Mouse (Mus musculus) layer of hippocampus, postnatal 10 days (tissue): Measurements from ENCODE around the gene Gjc2. TPM values are rescaled to one million over a fixed set of nuclear protein-coding genes. Genes with fewer than 3 reads are reported as not detected.

Experiments used
- DNase-seq, 2 experiments: peaks; one replicate each; pipeline ENCODE4 v3.0.0; 2021; ENCODE audit warnings: low spot score in 2 of 2
- total RNA-seq, 2 experiments: library from RNA; stranded (reverse); gene quantifications; 2 replicates each; pipeline ENCODE4 v1.2.3; 2021

The Gjc2 gene
- total RNA-seq, 2 experiments from 2014 or later, result 1.8 to 2.8 TPM

DNA sequence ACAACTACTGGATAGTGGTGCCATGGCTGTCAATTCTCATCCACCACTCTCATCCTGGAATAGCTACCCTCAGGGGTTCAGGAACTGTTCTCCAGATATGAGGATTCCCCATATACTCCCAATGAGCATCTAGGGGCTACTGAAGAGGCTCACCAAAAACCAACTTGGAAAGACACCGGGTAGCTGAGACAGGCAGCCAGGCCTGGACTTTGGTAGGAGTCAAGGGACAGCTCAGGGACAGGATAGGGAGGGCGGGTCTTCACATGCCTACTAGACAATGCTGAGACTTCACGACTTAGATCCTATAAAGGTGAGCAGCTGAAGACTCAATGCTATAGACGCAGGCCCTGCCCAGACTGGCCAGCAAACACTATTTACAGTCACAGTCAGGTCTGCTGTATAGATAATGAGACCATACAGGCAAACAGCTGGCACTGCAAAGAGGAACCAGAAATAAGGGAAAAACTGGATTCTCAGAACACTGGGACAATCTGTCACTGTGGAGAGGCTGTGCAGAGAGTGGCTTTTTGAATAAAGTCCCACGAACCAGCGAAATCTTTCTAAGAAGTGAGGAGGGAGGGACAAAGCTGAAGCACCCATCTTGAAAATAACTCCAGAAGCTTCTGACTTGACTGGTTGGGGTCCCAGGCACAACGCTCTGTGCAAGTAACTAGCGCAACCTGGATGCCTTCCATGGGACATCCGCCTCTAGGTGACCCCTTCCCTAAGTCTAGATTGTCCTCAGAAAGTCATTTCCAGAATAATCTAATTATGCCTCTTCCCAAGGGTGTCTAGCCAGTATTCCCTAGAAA, 20.4 kb downstream of the Gjc2 start:
- no peak for DNase-seq

DNA sequence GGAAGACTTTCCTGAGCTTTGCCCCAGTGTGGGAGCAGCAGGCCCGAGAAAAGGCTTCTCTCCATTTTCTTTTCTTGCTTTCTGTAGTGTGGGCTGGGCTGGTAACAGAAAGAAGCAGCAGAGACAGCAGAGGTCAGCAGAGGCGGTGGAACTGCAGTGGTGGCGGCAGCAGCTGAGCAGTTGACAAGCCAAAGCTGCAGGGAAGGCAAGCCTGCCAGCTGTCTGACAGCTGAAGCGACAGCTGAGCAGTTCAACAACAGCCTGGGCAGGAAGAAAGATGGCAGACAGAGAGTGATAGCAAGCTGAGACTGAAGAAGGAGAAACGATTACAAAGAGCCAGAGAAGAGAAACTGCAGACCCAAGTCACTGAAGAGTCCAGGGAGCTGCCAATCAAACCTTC, 21.6 kb downstream of the Gjc2 start:
- DNase-seq, result no peak

DNA sequence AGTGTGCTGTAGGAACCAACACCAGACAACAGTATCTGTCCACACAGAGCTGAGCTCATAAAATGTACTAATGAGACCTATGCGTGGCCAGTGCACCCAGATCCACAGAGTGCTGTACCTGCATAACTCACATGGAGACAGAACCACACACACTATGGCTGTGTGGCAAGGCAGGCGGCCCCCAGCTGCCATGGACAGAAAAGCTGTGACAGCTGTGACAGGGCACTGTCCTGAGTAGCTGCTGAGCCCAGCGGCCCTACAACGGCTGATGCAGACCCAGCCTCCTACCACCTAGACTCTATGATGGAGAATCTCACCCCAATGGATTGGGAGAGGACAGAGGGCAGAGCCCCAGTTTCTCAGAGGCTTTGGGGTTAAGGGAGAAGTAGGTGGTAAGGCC, 23.5 kb downstream of the Gjc2 start:
- no peak for DNase-seq

GRCm38 (mm10) chr11:59159099-59159498, 23.9 kb downstream of the Gjc2 start:
- no peak for DNase-seq

DNA sequence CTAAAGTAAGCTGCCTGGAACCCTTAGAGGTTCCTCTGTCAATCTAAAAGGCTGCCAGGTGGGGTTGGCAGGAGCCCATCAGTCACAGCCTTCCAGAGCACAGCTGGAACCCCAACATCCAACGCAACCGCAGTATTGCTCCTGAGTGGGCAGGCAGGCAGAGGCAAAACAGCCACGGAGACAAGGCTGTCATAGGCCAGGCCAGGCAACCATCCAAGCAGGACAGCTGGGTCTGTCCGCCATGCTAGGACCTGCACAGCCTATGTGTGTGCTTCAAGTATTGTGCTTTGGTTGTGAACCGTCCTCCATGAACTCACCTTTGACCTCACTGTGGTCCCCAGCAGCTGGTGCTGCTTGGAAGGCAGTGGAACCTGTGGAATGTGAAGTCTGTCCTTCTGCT, 27.1 kb downstream of the Gjc2 start:
- no peak for DNase-seq

- DNase-seq, result no peak
Measured at GRCm38 (mm10) chr11:59154220-59154619, 28.8 kb downstream of the Gjc2 start.

DNA sequence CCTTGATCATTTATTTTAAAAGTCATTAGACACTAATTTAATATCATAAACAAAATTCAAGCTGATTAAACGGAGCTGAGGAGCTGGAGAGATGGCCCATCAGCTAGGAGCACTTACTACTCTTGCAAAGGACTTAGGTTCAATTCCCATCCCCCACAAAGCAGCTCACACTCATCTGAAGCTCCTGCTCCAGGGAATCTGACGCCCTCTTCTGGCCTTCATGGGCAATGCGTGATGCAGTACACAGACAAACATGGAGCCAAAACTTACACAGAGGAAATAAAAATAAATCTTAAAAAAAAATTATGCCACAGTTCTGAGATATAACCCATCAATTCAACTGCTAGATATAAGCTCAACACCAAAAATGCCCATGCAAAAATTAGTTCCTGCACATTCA, 31.3 kb downstream of the Gjc2 start:
- DNase-seq, result no peak

GRCm38 (mm10) chr11:59149302-59149701, 33.7 kb downstream of the Gjc2 start:
- no peak for DNase-seq

DNA sequence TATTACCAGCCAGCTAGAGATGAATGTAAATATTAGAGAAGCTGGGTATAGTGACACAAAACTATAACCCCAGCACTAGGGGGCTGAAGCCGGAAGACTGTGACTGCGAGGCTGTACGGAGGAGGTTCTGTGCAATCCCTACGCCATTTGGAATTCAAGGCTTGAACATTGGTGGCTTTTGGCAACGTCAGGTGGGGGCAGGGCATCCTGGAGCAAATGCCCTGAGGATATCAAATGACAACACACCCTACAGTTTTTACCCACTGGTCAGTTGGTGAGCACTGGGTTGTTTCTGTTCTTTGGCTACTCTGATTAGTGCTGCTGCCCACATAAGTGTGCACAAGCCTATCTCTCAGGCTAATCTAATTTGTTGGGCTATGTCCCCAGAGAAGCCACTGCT, 40.1 kb downstream of the Gjc2 start:
- DNase-seq, result no peak

- no peak for DNase-seq
Measured at GRCm38 (mm10) chr11:59141772-59142370, 41.1 kb downstream of the Gjc2 start.

GRCm38 (mm10) chr11:59138537-59139486, 44.2 kb downstream of the Gjc2 start:
- no peak for DNase-seq

GRCm38 (mm10) chr11:59136994-59137706, 45.9 kb downstream of the Gjc2 start:
- DNase-seq, result no peak

DNA sequence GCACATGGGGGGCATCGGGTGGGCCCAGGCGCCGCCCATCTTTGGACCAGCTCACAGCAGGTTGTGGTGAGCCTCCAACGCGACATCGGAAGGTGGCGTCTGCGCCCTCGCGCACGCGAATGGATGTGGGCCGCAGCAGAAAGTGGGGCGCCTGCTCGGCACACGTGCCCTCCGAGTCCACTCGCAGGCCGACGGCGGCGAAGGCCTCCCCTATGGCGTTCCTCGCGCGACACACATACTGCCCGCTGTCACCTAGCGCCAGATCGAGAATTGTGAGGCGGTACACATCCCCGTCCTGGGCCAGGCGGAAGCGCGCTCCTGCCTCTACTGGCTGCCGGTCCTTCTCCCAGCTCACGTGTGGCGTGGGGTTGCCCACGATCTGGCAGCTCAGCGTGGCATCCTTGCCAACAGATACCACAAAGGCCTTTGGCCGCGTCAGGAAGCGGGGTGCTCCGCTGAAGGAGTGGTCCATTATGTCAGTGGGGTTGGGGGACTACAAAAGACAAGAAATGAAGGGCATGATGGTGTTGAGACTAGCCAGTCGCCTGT, 47.0 kb downstream of the Gjc2 start, which contains the start of gene Obscn:
Obscn (minus strand) TSS at position 499 of the 549 bp plus-strand sequence.
- DNase-seq, result peak in 1 of 2 experiments; percentile 25

DNA sequence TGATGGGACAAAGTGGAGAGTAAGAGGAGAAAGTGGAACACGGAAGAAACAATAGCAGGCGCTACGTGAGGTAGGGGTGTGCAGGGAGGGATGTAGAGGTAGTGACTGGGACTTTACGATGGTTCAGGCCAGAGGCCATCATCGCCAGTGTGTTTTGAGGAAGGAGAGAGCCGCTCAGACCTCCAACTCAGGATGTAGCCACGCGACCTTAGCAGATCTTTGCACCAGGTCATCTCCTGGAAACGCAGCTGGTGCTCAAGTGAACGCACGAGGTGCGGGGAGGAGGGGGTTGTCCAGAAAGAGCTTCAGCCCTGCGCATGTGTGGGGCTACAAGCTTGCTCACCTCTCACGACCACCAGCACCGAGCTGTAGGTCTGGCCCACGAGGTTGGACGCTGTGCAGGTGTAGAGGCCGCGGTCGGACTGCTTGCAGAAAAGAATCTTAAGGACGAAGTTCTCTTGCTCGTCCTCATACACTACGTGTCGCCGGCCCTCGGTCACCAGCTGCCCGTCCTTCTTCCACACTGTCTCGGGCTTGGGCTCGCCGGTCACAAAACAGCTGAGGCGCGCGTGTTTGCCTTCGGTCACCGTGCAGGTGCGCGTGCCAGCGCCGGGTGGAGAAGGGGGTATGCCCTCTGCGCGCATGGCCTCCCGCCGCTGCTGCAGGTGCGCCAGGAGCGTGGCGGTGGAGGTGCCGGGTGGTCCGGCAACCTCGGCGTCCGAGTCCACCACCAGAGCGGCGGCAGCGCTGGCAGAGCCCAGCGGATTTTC, 47.8 kb downstream of the Gjc2 start:
- DNase-seq, result no peak

GRCm38 (mm10) chr11:59134373-59134997, 48.5 kb downstream of the Gjc2 start:
- DNase-seq, result no peak

GRCm38 (mm10) chr11:59132065-59132464, 50.9 kb downstream of the Gjc2 start:
- no peak for DNase-seq

GRCm38 (mm10) chr11:59131348-59131919, 51.6 kb downstream of the Gjc2 start:
- no peak for DNase-seq

DNA sequence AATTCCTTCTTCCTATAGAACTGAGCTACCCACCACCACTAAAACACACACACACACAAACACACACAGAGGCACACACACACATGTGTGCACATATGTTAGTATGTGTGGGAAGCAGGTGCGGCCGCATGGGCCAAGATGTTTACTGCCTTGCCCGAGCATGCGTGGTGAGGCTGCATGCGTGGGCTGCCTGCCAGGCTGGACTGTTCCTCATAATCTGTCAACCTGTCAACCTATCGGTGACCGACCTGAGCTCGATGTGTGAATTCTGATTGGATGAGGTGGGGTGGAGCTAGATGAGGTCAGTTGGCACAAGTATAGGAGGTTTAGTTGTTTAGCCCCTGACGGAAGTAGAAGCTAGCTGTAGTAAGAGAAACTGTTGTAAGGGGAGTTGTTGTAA, 52.2 kb downstream of the Gjc2 start:
- no peak for DNase-seq
